Mouse (Mus musculus): ENCODE measurements around the gene G3bp1. TPM values are rescaled to one million over a fixed set of nuclear protein-coding genes. Genes with fewer than 3 reads are reported as not detected.

G3bp1 gene
- total and polyA plus RNA-seq, 3 experiments, result 145 to 233 (median 183) TPM

- no peaks in the 10 kb centered on the region for H3K79me2 ChIP-seq (replicated peaks; ENCODE audit: control insufficient read depth, extremely low read depth, insufficient read depth, poor library complexity, severe bottlenecking)
- H3K27me3 ChIP-seq (replicated peaks), result peaks cover 69% of the 10 kb centered on the region
- in situ Hi-C loops (cut with MboI; ENCODE audit: low pct_ligation_motif_present, low pct_unique_long_range_greater_than_20kb, low sequenced_read_pairs), result loop anchor here (25.0 kb wide), 1 partner anchor 470 kb away; no protein-coding TSS in a partner anchor
- H3K9ac ChIP-seq (ENCODE audit: insufficient read depth, low read depth), result no peak overlapping the region
- H3K4me1 ChIP-seq (ENCODE audit: control insufficient read depth in 1 of 2, insufficient read depth in 2 of 2), result no peaks in the 10 kb centered on the region
- dilution Hi-C loops (cut with MboI; ENCODE audit: extremely low pct_ligation_motif_present, extremely low pct_unique_long_range_greater_than_20kb, low sequenced_read_pairs), result no loop called here
- H3K4me2 ChIP-seq (ENCODE audit: insufficient read depth, low read depth, poor library complexity, severe bottlenecking), result no peak overlapping the region
- no peak for DNase-seq (ENCODE audit: extremely low read depth)
- H3K27ac ChIP-seq (ENCODE audit: insufficient read depth, low read depth), result no peak overlapping the region
- H3K36me3 ChIP-seq (replicated peaks in 1 of 2; ENCODE audit: control insufficient read depth in 1 of 2, insufficient read depth in 1 of 2, low read length in 1 of 2), result no peaks in the 10 kb centered on the region
- peaks cover 4% of the 10 kb centered on the region for H3K9me3 ChIP-seq (replicated peaks; ENCODE audit: low read length)
- TF ChIP-seq ELF1 (IDR thresholded peaks at IDR 0.05; ENCODE audit: low read depth, low read length) (no peak), RAD21 (IDR thresholded peaks at IDR 0.05; ENCODE audit: low read depth, low read length) (no peak), MXI1 (IDR thresholded peaks at IDR 0.05; ENCODE audit: low read depth, low read length) (no peak), ETS1 (conservative IDR thresholded peaks at IDR 0.05; ENCODE audit: low read depth, low read length) (no peak), POLR2A (IDR thresholded peaks at IDR 0.05; ENCODE audit: low read depth, low read length) (no peak), ZMIZ1 (IDR thresholded peaks at IDR 0.05; ENCODE audit: low read depth, low read length) (no peak), NELFE (IDR thresholded peaks at IDR 0.05; ENCODE audit: low read depth, low read length) (no peak), USF2 (conservative IDR thresholded peaks at IDR 0.05; ENCODE audit: low read depth, low read length) (no peak)
- no peak overlapping the region for H3K4me3 ChIP-seq (replicated peaks in 1 of 3; ENCODE audit: low read depth in 2 of 3, low read length in 2 of 3, poor library complexity in 1 of 3)
Measured at GRCm38 (mm10) chr11:55517666-55518065, 48.2 kb downstream of the G3bp1 start.

GRCm38 (mm10) chr11:55518806-55519674 lies 49.6 kb downstream of the G3bp1 start:
- in situ Hi-C loops (cut with MboI; ENCODE audit: low pct_ligation_motif_present, low pct_unique_long_range_greater_than_20kb, low sequenced_read_pairs), result loop anchor here (25.0 kb wide), 1 partner anchor 468 kb away; no protein-coding TSS in a partner anchor
- Histone ChIP-seq H3K9ac (ENCODE audit: insufficient read depth, low read depth) (no peak overlapping the region), H3K4me3 (replicated peaks in 1 of 3; ENCODE audit: low read depth in 2 of 3, low read length in 2 of 3, poor library complexity in 1 of 3) (no peak overlapping the region), H3K27me3 (replicated peaks) (peaks cover 73% of the 10 kb centered on the region), H3K79me2 (replicated peaks; ENCODE audit: control insufficient read depth, extremely low read depth, insufficient read depth, poor library complexity, severe bottlenecking) (no peaks in the 10 kb centered on the region), H3K36me3 (replicated peaks in 1 of 2; ENCODE audit: control insufficient read depth in 1 of 2, insufficient read depth in 1 of 2, low read length in 1 of 2) (no peaks in the 10 kb centered on the region), H3K27ac (ENCODE audit: insufficient read depth, low read depth) (no peak overlapping the region), H3K4me2 (ENCODE audit: insufficient read depth, low read depth, poor library complexity, severe bottlenecking) (no peak overlapping the region), H3K9me3 (replicated peaks; ENCODE audit: low read length) (peaks cover 4% of the 10 kb centered on the region), H3K4me1 (ENCODE audit: control insufficient read depth in 1 of 2, insufficient read depth in 2 of 2) (no peaks in the 10 kb centered on the region)
- peak; percentile 52 for TF ChIP-seq SMC3 (IDR thresholded peaks at IDR 0.05; ENCODE audit: low read depth, low read length)
- TF ChIP-seq RAD21 (IDR thresholded peaks at IDR 0.05; ENCODE audit: low read depth, low read length), result peak; percentile 73
- peak; percentile 21 to 73; a peak in 2 of 4 replicates for TF ChIP-seq CTCF (conservative IDR thresholded peaks at IDR 0.05 in 1 of 2, IDR thresholded peaks at IDR 0.05 in 1 of 2; ENCODE audit: low read depth in 2 of 2, low read length in 2 of 2)
- TF ChIP-seq ETS1 (conservative IDR thresholded peaks at IDR 0.05; ENCODE audit: low read depth, low read length), result no peak
- no peak for DNase-seq (ENCODE audit: extremely low read depth)
- dilution Hi-C loops (cut with MboI; ENCODE audit: extremely low pct_ligation_motif_present, extremely low pct_unique_long_range_greater_than_20kb, low sequenced_read_pairs), result no loop called here

GRCm38 (mm10) chr11:55530741-55531140 lies 61.3 kb downstream of the G3bp1 start:
- Histone ChIP-seq H3K4me1 (ENCODE audit: control insufficient read depth in 1 of 2, insufficient read depth in 2 of 2) (peaks cover 3 to 8% of the 10 kb centered on the region in 2 experiments), H3K27me3 (replicated peaks) (peaks cover 68% of the 10 kb centered on the region), H3K4me2 (ENCODE audit: insufficient read depth, low read depth, poor library complexity, severe bottlenecking) (no peak overlapping the region), H3K36me3 (replicated peaks in 1 of 2; ENCODE audit: control insufficient read depth in 1 of 2, insufficient read depth in 1 of 2, low read length in 1 of 2) (no peaks in the 10 kb centered on the region), H3K79me2 (replicated peaks; ENCODE audit: control insufficient read depth, extremely low read depth, insufficient read depth, poor library complexity, severe bottlenecking) (no peaks in the 10 kb centered on the region), H3K4me3 (replicated peaks in 1 of 3; ENCODE audit: low read depth in 2 of 3, low read length in 2 of 3, poor library complexity in 1 of 3) (no peak overlapping the region), H3K9me3 (replicated peaks; ENCODE audit: low read length) (no peaks in the 10 kb centered on the region), H3K27ac (ENCODE audit: insufficient read depth, low read depth) (no peak overlapping the region), H3K9ac (ENCODE audit: insufficient read depth, low read depth) (no peak overlapping the region)
- dilution Hi-C loops (cut with MboI; ENCODE audit: extremely low pct_ligation_motif_present, extremely low pct_unique_long_range_greater_than_20kb, low sequenced_read_pairs), result no loop called here
- in situ Hi-C loops (cut with MboI; ENCODE audit: low pct_ligation_motif_present, low pct_unique_long_range_greater_than_20kb, low sequenced_read_pairs), result no loop called here
- no peak for TF ChIP-seq MAX (IDR thresholded peaks at IDR 0.05; ENCODE audit: low read length)
- TF ChIP-seq ETS1 (conservative IDR thresholded peaks at IDR 0.05; ENCODE audit: low read depth, low read length), result no peak
- TF ChIP-seq CHD2 (IDR thresholded peaks at IDR 0.05; ENCODE audit: low read length), result no peak
- TF ChIP-seq MYC (IDR thresholded peaks at IDR 0.05; ENCODE audit: low read depth, low read length), result no peak
- no peak for TF ChIP-seq USF1 (IDR thresholded peaks at IDR 0.05; ENCODE audit: low read depth, low read length)
- no peak for TF ChIP-seq HCFC1 (IDR thresholded peaks at IDR 0.05; ENCODE audit: low read depth, low read length)
- no peak for TF ChIP-seq TCF12 (IDR thresholded peaks at IDR 0.05; ENCODE audit: low read depth, low read length)
- TF ChIP-seq SMC3 (IDR thresholded peaks at IDR 0.05; ENCODE audit: low read depth, low read length), result no peak
- no peak for TF ChIP-seq ZKSCAN1 (IDR thresholded peaks at IDR 0.05; ENCODE audit: borderline replicate concordance, low read depth, low read length)
- TF ChIP-seq CHD1 (IDR thresholded peaks at IDR 0.05; ENCODE audit: low read depth, low read length), result no peak
- no peak for TF ChIP-seq KAT2A (IDR thresholded peaks at IDR 0.05; ENCODE audit: insufficient replicate concordance, low read length)
- no peak for TF ChIP-seq MXI1 (IDR thresholded peaks at IDR 0.05; ENCODE audit: low read depth, low read length)
- no peak for TF ChIP-seq E2F4 (IDR thresholded peaks at IDR 0.05; ENCODE audit: insufficient replicate concordance, low read depth, low read length)
- no peak for TF ChIP-seq NRF1 (IDR thresholded peaks at IDR 0.05; ENCODE audit: low read depth, low read length)
- no peak for TF ChIP-seq JUN (IDR thresholded peaks at IDR 0.05; ENCODE audit: insufficient read depth, low read depth, low read length)
- no peak for TF ChIP-seq SIN3A (IDR thresholded peaks at IDR 0.05; ENCODE audit: low read length)
- peak; percentile 45 for DNase-seq (ENCODE audit: extremely low read depth)
